In genomic region chr17:31570321-31570925, GRCm38 (mm10) we compare ENCODE assay signal across 8 mouse cellular contexts. TPM values are rescaled to one million over a fixed set of nuclear protein-coding genes. Genes with fewer than 3 reads are reported as not detected.
A peak's percentile ranks its signal among the peaks of the same experiment; 100 is the strongest.
DNase-seq lines count a peak whose midpoint lies in the region; ATAC-seq and TF ChIP-seq lines count a peak whose summit lies in the region.

No protein-coding gene starts in this region.

- H3K36me3 ChIP-seq in forebrain, embryonic 11.5 days (ENCODE audit: control insufficient read depth, insufficient read depth, low read length), result no peaks in the 10 kb centered on the region
- no peaks in the 10 kb centered on the region for H3K36me3 ChIP-seq in forebrain, embryonic 16.5 days (ENCODE audit: control insufficient read depth, insufficient read depth)
- no peaks in the 10 kb centered on the region for H3K36me3 ChIP-seq in lung, postnatal 0 days (ENCODE audit: insufficient read depth, low read length)
- H3K36me3 ChIP-seq in intestine, embryonic 14.5 days (ENCODE audit: control insufficient read depth, insufficient read depth, low read length), result no peaks in the 10 kb centered on the region

- 0 out of 2 replicates have a peak, but pooled peaks have one; percentile 75 for ATAC-seq in forebrain, embryonic 11.5 days (replicated peaks; ENCODE audit: low FRiP score)
- no peak for ATAC-seq in forebrain, embryonic 16.5 days
- peak; percentile 45 for ATAC-seq in lung, postnatal 0 days
- peak; percentile 84 for ATAC-seq in intestine, embryonic 14.5 days (replicated peaks; ENCODE audit: low FRiP score, low TSS enrichment, low read depth)
- ATAC-seq in granulocyte monocyte progenitor cell, adult 5-6 weeks (replicated peaks; ENCODE audit: poor library complexity, severe bottlenecking), result no peak

- no peak overlapping the region for H3K27ac ChIP-seq in forebrain, embryonic 11.5 days (ENCODE audit: low read depth, low read length)
- H3K27ac ChIP-seq in forebrain, embryonic 16.5 days (ENCODE audit: low read length), result no peak overlapping the region
- no peak overlapping the region for H3K27ac ChIP-seq in lung, postnatal 0 days (ENCODE audit: low read length)
- no peak overlapping the region for H3K27ac ChIP-seq in intestine, embryonic 14.5 days (ENCODE audit: low read depth)

- no peak for TF ChIP-seq CTCF in lung, postnatal 0 days (IDR thresholded peaks at IDR 0.05)

- peaks cover 20% of the 10 kb centered on the region for H3K4me1 ChIP-seq in forebrain, embryonic 11.5 days (replicated peaks; ENCODE audit: control insufficient read depth, insufficient read depth, low read length)
- H3K4me1 ChIP-seq in forebrain, embryonic 16.5 days (replicated peaks; ENCODE audit: control insufficient read depth, insufficient read depth, low read length), result peaks cover 37% of the 10 kb centered on the region
- H3K4me1 ChIP-seq in lung, postnatal 0 days (ENCODE audit: insufficient read depth, low read depth, low read length), result peaks cover 16% of the 10 kb centered on the region; the same call in 1 of the 2 replicates
- peaks cover 22% of the 10 kb centered on the region for H3K4me1 ChIP-seq in intestine, embryonic 14.5 days (replicated peaks; ENCODE audit: control insufficient read depth, insufficient read depth, low read length)

- DNase-seq in forebrain, embryonic 11.5 days (ENCODE audit: low spot score), result peak; percentile 68
- DNase-seq in lung, postnatal 0 days (ENCODE audit: low spot score), result peak; percentile 76
- DNase-seq in lung, postnatal 25 days (ENCODE audit: low spot score), result no peak
- peak; percentile 85 for DNase-seq in WW6 (ENCODE audit: low read depth, low spot score)
- DNase-seq in intestine, embryonic 14.5 days (ENCODE audit: low spot score), result no peak
- DNase-seq in right cerebral cortex, postnatal 10 days (ENCODE audit: low spot score in 2 of 2), result peak; percentile 50 to 70

- no peaks in the 10 kb centered on the region for H3K9me3 ChIP-seq in forebrain, embryonic 11.5 days (ENCODE audit: control insufficient read depth, low read length)
- H3K9me3 ChIP-seq in forebrain, embryonic 16.5 days (ENCODE audit: control insufficient read depth, low read length), result no peaks in the 10 kb centered on the region
- no peaks in the 10 kb centered on the region for H3K9me3 ChIP-seq in lung, postnatal 0 days (ENCODE audit: low read length)
- no peaks in the 10 kb centered on the region for H3K9me3 ChIP-seq in intestine, embryonic 14.5 days (ENCODE audit: control insufficient read depth, low read length)

- no peak overlapping the region for H3K9ac ChIP-seq in forebrain, embryonic 11.5 days (ENCODE audit: low read length)
- no peak overlapping the region for H3K9ac ChIP-seq in forebrain, embryonic 16.5 days (replicated peaks; ENCODE audit: low read depth, low read length)
- H3K9ac ChIP-seq in lung, postnatal 0 days (replicated peaks; ENCODE audit: low read depth), result 0 out of 2 replicates have a peak overlapping the region, but pooled peaks have one; percentile 3
- H3K9ac ChIP-seq in intestine, embryonic 14.5 days (ENCODE audit: low read length), result no peak overlapping the region

- 91% methylated on average over 9 of the region's 9 CpGs for WGBS in forebrain, embryonic 11.5 days
- WGBS in forebrain, embryonic 16.5 days, result 93% methylated on average over 9 of the region's 9 CpGs
- 76% methylated on average over 9 of the region's 9 CpGs for whole genome bisulfite sequencing in lung, postnatal 0 days
- 83% methylated on average over 9 of the region's 9 CpGs for WGBS in intestine, embryonic 14.5 days

- H3K4me3 ChIP-seq in forebrain, embryonic 11.5 days (ENCODE audit: low read depth, low read length), result no peak overlapping the region
- H3K4me3 ChIP-seq in forebrain, embryonic 16.5 days (replicated peaks; ENCODE audit: low read length), result no peak overlapping the region
- no peak overlapping the region for H3K4me3 ChIP-seq in lung, postnatal 0 days (ENCODE audit: low read depth, low read length)
- H3K4me3 ChIP-seq in intestine, embryonic 14.5 days (ENCODE audit: low read depth, low read length), result no peak overlapping the region

- no peak overlapping the region for H3K4me2 ChIP-seq in forebrain, embryonic 11.5 days (ENCODE audit: low read depth, low read length, severe bottlenecking)
- no peak overlapping the region for H3K4me2 ChIP-seq in forebrain, embryonic 16.5 days (ENCODE audit: low read length)
- H3K4me2 ChIP-seq in lung, postnatal 0 days (replicated peaks; ENCODE audit: low read depth, low read length), result no peak overlapping the region
- H3K4me2 ChIP-seq in intestine, embryonic 14.5 days (ENCODE audit: low read length), result no peak overlapping the region

- no peak for TF ChIP-seq EP300 in lung, postnatal 0 days (IDR thresholded peaks at IDR 0.05)

- no peaks in the 10 kb centered on the region for H3K27me3 ChIP-seq in forebrain, embryonic 11.5 days (ENCODE audit: control insufficient read depth, insufficient read depth, low read length)
- no peaks in the 10 kb centered on the region for H3K27me3 ChIP-seq in forebrain, embryonic 16.5 days (replicated peaks; ENCODE audit: control insufficient read depth, insufficient read depth, low read length)
- H3K27me3 ChIP-seq in lung, postnatal 0 days (replicated peaks; ENCODE audit: insufficient read depth, low read length), result no peaks in the 10 kb centered on the region
- no peaks in the 10 kb centered on the region for H3K27me3 ChIP-seq in intestine, embryonic 14.5 days (replicated peaks; ENCODE audit: control insufficient read depth, insufficient read depth, low read length)

RNA-seq across cellular contexts. Expression of gene Pknox1, which starts 5.9 kb away (rescaled TPM):
- polyA plus RNA-seq in forebrain, embryonic 11.5 days (2014; fragmentation: Nextera tagmentation; extraction: Ambion mirVana), result 29.8 and 31.1 TPM in 2 replicates
- polyA plus RNA-seq in forebrain, embryonic 16.5 days (2015; fragmentation: Nextera tagmentation; extraction: Ambion mirVana), result 32.2 and 36.0 TPM in 2 replicates
- 15.0 and 19.9 TPM in 2 replicates for polyA plus RNA-seq in lung, postnatal 0 days (2015; fragmentation: Nextera tagmentation; extraction: Ambion mirVana)
- 39.4 and 43.5 TPM in 2 replicates for polyA plus RNA-seq in intestine, embryonic 14.5 days (2014; fragmentation: Nextera tagmentation; extraction: Ambion mirVana)
- 19.0 and 32.7 TPM in 2 replicates for total RNA-seq in granulocyte monocyte progenitor cell, adult 5-6 weeks (2014; fragmentation: Nextera tagmentation)
- total RNA-seq in granulocyte monocyte progenitor cell, adult 5-6 weeks (2017), result 21.2 and 30.7 TPM in 2 replicates

RNA-seq across cellular contexts. Expression of gene Ndufv3, which starts 50.5 kb away (rescaled TPM):
- polyA plus RNA-seq in forebrain, embryonic 11.5 days (2014; fragmentation: Nextera tagmentation; extraction: Ambion mirVana), result 225 and 246 TPM in 2 replicates
- polyA plus RNA-seq in forebrain, embryonic 16.5 days (2015; fragmentation: Nextera tagmentation; extraction: Ambion mirVana), result 294 and 316 TPM in 2 replicates
- polyA plus RNA-seq in lung, postnatal 0 days (2015; fragmentation: Nextera tagmentation; extraction: Ambion mirVana), result 207 and 233 TPM in 2 replicates
- 386 and 427 TPM in 2 replicates for polyA plus RNA-seq in intestine, embryonic 14.5 days (2014; fragmentation: Nextera tagmentation; extraction: Ambion mirVana)
- 195 and 260 TPM in 2 replicates for total RNA-seq in granulocyte monocyte progenitor cell, adult 5-6 weeks (2014; fragmentation: Nextera tagmentation)
- total RNA-seq in granulocyte monocyte progenitor cell, adult 5-6 weeks (2017), result 207 and 212 TPM in 2 replicates

RNA-seq across cellular contexts. Expression of gene Wdr4, which starts 50.6 kb away (rescaled TPM):
- 48.9 and 49.3 TPM in 2 replicates for polyA plus RNA-seq in forebrain, embryonic 11.5 days (2014; fragmentation: Nextera tagmentation; extraction: Ambion mirVana)
- polyA plus RNA-seq in forebrain, embryonic 16.5 days (2015; fragmentation: Nextera tagmentation; extraction: Ambion mirVana), result 39.4 and 43.8 TPM in 2 replicates
- 9.8 and 12.1 TPM in 2 replicates for polyA plus RNA-seq in lung, postnatal 0 days (2015; fragmentation: Nextera tagmentation; extraction: Ambion mirVana)
- polyA plus RNA-seq in intestine, embryonic 14.5 days (2014; fragmentation: Nextera tagmentation; extraction: Ambion mirVana), result 49.1 and 53.1 TPM in 2 replicates
- 14.6 and 31.9 TPM in 2 replicates for total RNA-seq in granulocyte monocyte progenitor cell, adult 5-6 weeks (2014; fragmentation: Nextera tagmentation)
- total RNA-seq in granulocyte monocyte progenitor cell, adult 5-6 weeks (2017), result 17.0 and 20.8 TPM in 2 replicates

Comparison
In these comparisons a context has a peak if more than half of its experiments do, and no peak if none do; other contexts are left out.
1. ATAC-seq: peak in forebrain, embryonic 11.5 days (single experiment), lung, postnatal 0 days (single experiment) and intestine, embryonic 14.5 days (single experiment); none in forebrain, embryonic 16.5 days (single experiment) and granulocyte monocyte progenitor cell, adult 5-6 weeks (single experiment).
2. DNase-seq: peak in forebrain, embryonic 11.5 days (single experiment), lung, postnatal 0 days (single experiment), WW6 (single experiment) and right cerebral cortex, postnatal 10 days (2 of 2); none in lung, postnatal 25 days (single experiment) and intestine, embryonic 14.5 days (single experiment).